Mouse (Mus musculus) right cerebral cortex, postnatal 14 days (tissue): ENCODE data around the gene BC048403.
A peak's percentile ranks its signal among the peaks of the same experiment; 100 is the strongest.

Experiments
- DNase-seq: peaks from one replicate; pipeline ENCODE4 v3.0.0; 2022

BC048403 gene

DNA sequence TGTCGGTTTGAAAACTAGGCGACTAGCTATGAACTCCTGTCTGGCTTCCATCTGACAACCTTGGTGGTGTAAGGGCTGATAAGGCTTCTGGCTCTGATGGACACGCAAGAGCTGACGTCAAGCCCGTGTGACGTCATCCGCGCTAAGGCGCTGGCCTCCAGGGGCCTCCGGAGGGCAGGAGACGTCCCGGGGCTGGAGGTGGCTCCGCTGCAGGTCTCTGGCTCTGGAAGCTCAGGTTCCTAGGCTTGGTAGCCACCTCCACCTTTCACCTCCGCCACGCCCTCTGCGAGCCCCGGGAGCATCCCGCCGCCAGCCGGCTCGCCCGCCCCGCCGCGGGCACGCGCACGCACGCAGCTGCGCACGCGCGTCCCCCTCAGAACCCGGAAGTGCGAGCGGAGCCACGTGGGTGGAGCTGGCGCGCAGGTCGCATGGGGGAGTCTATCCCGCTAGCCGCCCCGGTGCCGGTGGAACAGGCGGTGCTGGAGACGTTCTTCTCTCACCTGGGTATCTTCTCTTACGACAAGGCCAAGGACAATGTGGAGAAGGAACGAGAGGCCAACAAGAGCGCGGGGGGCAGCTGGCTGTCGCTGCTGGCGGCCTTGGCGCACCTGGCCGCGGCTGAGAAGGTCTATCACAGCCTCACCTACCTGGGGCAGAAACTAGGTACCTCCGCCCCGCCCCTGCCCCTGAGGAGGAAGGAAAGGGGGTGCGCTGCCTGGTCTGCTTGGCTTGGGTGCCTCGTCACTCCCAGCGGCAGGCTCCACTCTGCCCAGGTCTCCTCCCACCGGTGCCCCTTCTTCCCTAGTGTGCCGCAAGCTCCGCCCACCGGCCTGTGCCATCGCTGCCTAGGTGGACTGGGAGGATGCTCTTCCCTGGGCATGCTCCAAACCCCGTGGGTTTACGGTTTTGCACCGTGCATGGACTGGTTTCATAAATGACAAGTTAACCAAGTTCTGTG is at the start of gene BC048403:
Gene BC048403, plus strand, starts transcription at position 390 of the 958 bp plus-strand sequence.
- peak; percentile 85 for DNase-seq

DNA sequence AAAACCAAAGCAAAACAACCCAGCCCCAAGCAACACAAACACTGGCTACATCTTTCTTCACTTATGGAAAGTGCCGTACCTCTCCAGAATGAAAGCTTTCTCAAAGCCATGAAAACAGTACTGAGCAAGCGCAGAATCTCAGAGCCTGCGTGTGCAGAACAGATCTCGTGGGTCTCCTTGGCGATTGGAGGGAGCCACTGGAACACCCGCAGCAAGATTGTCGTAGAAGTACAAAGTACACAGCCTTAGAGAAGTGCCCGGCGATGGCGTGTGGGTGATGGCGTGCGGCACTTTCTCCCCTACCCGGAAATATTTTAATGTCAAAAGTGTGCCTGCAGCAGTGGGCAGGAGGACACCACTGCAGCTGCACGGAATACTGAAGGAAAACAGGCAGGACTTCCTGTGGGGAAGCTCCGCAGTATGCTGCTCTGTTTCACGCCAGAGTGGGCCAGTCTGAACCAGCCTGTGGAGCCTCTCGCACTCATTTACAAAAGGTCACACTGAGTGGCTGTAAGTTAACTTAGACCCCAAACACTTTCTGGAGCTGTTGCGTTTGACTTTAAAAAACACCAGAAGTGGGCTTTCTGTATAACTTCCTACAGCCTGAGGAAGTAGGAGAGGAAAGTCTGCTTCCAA is 46.7 kb upstream of the BC048403 start:
- DNase-seq = no peak

DNA sequence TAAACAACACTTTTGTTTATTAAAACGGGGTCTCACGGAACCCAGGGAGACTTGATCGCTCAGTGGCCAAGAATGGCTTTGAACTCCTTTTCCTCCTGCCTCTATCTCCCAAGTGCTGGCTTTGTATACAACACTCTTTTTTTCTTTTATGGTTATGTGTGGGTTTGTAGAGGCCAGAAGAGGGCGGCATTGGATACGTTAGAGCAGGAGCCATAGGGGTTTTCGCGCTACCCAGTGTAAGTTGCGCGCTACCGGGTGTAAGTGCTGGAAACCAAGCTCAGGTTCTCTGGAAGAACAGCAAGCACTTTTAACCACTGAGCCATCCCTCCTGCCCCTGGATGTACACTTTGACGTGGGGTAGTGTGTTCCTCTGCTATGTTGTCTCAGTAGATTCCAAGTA is 45.2 kb upstream of the BC048403 start:
- DNase-seq = no peak

DNA sequence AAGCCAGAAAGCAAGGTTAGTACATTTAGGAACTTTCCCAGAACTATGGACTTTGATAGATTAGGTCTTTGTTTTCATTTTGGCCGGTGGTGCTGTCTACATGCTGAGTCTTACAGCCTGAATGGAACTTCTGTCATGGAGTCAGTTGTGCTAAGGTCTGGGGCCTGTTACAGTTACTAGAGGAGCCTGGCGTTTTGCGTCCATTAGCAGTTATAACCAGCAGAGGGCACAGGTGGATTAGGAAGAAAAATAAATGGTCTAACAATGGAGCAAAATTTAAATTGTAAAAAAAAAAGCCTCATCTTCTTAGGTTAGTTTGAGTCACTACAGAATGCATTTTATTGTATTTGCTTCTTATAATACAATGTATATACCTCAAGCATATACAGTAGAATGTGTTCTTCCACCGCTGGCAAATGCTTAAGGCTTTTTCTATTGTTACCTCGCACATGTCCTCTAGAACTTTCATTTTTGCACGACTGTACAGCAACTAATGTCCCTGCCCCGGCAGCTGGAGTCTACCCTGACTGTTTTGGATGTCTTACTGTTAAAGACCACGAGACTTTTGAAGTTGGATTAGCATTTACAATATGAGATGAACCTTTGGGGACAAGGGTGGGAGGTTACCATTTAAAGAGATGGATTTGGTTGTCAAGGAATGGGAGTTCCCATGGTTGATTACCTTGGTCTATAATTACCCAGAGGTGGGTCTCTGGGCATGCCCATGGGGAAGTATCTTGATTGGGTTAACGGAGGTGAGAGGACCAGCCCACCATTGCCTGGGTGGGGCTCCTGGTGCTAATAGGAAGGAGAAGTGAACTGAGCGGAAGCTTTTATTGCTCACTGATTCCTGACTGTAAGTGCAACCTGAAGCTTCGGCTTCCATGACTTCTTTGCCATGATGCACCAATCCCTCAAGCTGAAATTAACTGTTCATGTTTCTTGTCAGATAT is 38.2 kb upstream of the BC048403 start:
- DNase-seq = peak; percentile 49

DNA sequence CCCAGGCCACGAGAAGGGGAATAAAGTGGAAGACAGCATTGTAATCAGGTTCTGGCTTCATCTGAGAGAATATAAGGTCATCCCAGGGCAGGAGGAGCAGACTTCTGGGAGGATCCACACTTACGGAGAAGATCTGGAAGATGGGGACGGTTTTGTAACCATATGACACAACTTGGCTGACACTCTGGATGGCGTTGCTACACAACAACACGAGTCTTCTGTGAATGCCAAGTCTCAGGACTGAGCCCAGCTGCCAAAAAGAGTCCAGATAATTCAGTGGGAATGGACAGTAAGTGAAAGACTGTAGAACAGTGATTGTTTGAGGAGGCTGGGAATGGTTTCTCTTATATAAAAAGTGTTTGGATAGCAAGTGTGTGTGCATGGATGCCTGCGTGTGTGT is 36.1 kb upstream of the BC048403 start:
- DNase-seq = no peak

DNA sequence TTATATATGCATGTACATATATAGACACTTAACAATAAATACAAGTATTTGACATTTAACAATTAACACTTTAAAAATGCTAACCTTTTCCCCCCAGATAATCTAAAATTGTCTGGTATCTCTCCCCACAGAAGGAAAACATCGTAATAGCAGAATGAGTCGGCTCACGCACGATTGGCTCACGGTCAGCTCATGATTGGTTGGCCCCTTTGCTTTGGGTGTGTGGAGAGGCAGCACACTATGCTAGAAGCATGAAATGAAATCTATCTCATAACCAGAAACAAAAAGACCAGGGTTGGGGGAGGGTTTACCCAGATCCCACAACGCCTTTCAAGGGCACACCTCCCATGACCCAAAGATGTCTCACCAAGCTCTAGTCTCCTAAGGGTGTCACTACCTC is 34.9 kb upstream of the BC048403 start:
- DNase-seq = no peak

DNA sequence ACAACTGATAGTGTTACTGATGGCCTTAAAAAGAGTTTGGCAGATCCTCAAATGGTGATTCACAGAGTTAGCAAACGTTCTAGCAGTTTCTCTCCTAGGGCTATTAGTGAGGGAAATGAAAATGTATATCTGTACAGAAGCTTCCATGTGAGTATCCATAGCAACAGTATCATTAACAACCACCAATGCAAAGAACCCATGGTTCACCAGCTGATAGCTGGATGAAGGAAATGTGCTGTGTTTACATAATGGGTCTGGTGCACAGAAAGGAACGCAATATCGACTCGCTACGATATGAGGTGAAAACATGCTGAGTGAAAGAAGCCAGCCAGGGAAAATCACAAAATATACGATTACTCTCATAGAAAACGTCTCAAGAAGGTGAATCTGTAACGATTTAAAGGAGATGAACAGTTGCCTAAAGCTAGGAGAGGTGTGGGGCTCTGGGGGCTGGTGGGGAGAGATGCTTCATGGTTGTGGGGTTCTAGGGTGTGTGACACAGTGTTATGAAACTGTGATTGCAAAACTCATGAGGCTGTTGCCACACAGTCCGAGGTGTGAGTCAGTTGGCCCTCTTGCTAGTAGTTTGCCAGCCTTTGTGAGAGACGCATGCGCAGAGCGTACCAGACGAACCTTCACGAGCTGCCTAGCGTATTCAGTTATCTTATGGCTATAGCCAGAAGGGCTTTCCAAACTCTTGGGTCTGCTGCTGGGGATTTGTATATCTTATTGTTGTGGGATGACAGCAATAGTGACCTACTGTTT is 34.2 kb upstream of the BC048403 start:
- no peak for DNase-seq

DNA sequence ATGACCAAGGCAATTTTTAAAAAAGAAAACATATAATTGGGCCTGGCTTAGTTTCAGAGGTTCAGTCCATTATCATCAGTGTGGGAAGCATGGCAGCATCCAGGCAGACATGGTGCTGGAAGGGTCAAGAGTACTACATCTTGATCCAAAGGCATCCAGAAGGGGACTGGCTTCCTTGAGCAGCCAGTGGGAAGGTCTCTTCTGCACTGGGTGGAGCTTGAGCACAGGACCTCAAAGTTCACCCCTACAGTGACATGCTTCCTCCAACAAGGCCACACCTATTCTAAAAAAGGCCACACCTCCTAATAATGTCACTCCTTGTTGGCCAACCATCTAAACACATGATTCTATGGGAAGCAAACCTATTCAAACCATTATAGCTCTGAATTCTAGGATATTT is 22.9 kb upstream of the BC048403 start:
- no peak for DNase-seq

DNA sequence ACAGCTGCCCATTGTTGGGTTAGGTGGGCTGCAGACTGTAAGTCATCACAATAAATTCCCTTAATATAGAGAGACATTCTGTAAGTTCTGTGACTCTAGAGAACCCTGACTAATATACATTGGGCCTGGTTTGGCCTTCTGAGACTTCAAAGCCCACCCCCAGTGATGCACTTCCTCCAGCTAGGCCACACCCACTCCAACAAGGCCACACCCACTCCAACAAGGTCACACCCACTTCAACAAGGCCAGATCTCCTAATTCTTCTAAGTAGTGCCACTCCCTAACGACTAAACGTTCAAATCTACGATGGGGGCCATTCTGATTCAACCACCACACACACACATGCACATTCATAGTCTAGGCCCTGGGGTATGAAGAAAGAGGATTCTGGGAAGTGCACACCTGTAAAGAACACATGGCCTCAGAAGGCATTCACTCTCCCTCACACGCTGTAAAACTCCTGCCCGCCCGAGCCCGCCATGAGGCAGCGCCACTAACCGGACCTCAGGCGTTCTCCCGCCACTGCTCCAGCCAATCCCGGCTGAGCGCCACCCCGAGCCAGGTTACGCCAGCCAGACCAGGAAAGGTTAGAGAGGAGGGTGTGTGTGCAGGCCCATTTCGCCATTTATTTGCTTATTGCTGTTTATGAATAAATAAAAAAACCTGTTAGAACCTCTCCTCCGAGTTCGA is 20.7 kb upstream of the BC048403 start:
- DNase-seq = no peak

DNA sequence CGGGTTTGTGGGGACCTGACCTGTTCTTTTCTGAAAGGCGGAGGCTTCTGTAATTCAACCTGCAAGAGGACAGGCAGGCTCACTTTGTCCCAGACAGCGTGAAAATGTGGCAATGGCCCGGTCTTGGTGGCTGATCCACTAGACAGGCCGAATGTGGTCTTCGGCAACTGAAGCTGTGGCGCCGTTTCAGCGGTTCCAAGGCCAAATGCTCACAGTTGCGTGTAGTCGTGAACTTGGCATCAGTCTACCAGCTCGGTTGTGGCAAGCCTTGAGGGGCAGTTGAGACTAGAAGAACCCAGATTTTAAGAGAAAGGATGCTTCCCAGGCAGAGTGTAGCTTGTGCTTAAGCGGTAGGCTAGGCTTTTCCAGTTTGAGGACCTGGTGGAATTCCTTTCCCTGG is 19.0 kb upstream of the BC048403 start:
- DNase-seq = no peak

DNA sequence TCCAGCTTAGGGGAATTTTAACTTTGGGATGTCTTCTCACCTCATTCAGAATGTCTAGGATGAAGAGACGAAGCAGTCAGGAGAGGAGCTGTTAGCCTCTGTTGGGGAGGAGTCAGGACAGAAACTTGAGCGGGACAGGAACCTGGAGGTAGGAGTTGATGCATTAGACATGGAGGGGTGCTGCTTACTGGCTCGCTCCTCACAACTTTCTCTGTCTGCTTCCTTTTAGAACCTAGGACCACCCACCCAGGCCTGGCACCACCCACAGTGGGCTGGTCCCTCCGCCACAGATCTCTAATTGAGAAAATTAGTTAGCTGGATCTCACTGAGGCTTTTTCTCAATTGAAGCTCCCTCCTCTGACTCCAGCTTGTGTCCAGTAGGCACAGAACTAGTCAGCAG is 13.2 kb upstream of the BC048403 start:
- DNase-seq = no peak

DNA sequence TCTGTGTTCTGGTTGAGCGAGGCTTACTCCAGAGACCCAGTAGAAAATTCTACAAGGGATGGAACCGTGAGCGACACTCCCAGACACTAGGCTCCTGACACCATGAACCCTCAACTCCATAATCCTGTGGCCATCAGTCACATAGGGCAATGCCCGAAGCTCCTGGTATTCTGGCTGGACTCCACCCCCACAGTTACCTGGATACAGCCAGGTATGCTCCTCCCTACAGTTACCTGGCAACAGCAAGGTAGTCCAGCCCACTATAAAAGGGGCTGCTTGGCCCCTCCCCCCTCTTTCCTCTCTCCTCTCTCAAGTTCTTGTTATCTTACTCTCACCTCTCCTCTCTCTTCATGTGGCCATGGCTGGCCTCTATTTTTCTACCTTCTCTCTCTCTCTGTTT is 12.6 kb upstream of the BC048403 start:
- DNase-seq = no peak

DNA sequence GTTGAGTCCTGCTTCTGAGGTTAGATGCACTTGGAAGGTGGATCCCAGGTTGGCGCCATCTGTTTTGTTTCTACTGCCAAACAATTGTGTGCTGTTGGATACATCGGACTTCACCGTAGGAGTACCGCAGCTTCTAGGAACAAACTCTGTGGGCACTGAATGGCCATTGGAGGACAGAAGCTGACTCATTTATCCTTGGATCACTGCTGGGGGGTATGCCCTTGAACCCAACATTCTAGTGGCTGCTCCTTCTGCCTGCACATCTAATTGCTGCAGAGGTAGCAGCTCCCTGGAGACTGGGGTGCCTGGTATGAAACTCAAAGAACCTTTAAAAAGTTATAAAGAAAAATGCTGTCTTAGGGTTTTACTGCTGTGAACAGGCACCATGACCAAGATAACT is 11.5 kb upstream of the BC048403 start:
- no peak for DNase-seq

DNA sequence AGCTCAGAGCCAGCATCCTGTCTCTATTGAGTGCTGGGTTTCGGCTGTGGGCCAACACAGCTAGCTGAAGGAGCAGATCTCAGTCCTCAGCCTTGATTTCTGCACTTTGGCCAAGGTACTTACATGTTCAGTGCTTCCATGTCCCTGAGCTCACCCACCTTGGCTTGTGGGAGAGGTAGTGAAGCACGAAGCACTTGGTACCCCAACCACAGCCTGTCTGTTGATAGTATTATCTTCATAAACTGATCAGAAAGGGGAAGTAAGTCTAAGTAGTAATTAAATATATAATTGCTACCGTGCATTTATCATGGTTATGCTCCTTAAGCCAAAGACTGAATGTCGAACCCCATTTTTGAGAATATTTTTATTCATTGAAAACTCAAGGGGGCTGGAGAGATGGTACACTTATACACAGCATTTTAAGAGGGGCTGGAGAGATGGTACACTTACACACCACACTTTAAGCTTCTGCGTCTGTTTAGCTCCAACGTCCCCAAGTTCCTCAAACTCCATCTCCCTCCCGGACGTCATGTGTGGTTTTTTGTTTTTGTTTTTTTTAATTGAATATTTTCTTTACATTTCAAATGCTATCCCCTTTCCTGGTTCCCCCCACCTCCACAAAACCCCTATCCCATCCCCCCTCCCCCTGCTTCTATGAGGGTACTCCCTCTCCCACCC is 8.6 kb upstream of the BC048403 start:
- no peak for DNase-seq

DNA sequence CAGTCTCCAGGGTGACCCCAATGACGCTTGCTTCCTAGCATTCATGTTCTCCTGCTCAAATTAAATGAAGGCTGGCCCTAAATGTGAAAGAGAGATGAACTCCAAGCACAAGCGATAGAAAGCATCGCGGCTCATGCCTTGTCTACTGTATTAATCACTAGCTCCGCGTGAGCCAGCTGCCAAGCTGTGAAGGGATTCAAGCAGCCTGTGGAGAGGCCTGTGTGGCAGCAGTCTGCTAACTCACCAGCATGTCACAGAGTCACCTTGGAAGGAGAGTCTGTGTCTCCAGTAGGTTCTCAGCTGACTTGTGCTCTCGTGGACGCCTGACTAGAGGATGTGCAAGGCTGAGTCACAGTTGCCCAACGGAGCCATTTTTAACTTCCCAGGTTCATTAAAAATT is 7.2 kb upstream of the BC048403 start:
- DNase-seq = no peak

DNA sequence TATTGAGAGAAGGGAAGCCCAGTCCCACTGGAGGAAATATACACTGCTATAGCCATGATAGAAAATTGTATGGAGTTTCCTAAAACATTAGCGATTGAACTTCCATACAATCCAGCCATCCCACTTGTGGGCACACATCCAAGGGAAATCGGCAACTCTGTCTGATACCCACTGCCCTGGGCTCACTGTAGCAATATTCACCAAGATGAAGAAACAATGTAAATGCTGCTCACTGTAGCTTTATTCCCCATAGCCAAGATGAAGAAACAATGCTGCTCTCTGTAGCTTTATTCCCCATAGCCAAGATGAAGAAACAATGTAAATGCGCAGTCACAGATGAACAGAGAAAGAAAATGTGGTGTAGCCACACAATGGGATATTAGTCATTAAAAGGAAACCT is 2.5 kb upstream of the BC048403 start:
- DNase-seq = no peak

DNA sequence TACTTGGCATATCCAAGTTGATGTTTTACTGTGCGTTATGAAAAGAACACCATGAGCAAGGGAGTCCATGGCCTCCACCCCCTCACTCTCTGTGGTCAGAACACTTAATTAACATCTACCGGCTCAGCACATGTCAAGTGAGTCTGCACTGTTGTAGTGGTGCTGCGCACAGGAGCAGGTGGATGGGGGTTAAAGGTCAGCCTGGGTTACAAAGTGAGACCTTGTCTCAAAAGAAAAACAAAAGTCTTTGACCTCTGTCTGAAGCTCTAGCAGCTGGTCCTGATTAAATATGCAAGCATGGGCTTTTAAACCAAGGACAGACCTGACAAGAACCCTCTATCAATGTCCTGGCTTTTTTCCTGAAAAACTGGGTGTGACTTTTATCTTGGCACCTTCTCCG is 2.6 kb downstream of the BC048403 start:
- DNase-seq = no peak

DNA sequence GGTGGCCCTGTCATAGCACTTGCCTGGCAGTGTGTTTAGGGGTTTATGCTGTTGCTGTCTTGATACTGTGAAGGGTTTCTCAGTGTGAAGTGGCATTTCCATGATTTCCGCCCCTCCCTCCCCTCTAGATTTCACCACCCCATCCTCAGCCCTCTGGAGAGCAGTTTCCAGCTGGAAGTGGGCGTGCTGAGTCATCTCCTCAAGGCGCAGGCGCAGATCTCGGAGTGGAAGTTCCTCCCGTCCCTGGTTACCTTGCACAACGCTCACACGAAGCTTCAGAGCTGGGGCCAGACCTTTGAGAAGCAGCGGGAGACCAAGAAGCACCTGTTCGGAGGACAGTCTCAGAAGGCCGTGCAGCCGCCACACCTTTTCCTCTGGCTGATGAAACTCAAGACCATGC is 10.4 kb downstream of the BC048403 start:
- DNase-seq = peak; percentile 49

DNA sequence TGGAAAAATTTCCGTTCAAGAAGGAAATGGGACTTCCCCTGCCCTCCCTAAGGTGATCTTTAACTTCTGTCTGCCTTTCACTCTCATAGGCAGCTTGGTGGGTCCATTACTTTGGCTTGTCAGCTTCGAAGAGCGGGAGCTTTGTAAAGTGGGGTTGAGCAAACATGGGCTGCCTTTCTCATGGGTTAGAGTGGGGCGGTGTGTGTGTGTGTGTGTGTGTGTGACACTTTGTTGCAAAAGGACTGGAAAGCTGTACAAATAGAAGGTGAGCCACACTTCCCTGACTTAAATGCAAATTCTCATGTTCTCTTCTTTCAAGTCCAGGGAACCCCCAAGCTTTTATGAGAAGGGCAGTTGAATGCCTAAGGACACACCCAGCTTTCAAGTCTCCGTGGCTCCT is 14.5 kb downstream of the BC048403 start:
- DNase-seq = no peak

DNA sequence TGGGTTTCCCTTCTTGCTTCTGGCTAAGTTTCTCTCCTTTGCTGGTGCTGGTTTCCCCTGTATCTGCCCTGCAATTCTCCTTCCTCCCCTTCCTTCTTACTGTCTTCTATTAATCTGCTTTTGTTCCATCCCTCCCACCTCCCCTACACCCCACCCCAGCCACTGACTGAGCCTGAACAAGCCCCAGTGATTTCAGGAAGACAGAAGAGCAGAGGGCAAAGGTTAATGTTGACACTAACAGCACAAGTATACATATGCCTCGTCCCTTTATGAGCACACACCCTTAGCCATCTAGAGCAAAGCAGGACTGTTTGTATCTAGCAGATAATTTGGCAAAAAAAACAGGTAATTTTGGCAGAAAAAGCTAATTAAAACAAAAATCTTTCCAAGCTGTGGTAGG is 16.1 kb downstream of the BC048403 start:
- DNase-seq = no peak

DNA sequence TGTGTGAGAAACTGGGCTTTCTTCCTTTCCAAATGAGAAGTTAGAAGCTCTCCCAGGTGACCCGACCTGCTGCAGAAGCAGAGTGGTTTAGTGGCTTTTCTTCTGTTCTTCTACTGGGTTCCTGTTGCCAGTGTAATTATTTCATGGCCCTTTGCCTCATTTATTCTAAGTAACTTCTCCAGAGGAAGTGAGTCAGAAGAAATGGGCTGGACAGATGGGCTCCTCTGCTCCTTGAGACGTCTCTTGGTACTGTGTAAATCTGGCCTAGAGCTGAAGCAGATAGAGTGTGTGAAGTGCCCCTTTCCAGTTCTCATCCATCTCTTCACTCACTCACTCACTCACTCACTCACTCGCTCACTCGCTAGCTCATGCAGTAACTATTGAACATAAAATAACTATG is 16.9 kb downstream of the BC048403 start:
- DNase-seq = no peak
